In the genomic region with DNA sequence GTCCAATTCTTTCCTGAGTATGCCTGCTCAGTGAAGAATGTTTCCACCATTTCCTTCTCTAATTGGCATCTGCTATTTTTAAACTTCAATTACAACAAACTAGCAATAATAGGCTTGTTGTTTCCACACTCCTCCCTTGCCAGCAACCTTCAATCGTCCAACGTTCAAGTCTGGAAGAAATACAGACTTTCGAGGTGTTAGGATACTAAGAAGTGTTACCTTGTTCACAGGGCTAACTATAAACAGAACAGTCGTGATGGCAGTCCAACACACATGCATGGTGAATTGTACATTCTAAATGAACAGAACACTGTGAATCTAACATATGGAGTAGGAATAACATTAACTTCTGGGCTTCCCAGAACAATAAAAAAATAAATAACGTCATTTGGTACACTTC, we compare ENCODE assay signal across 19 mouse cellular contexts.
"Had no signal": no experiment of that assay in that cellular context is flagged by ENCODE, and none has a peak within 500 bp of the region (broad histone marks: within the 10 kb centered on the region; RNA-seq: fewer than 3 reads in every experiment).

No protein-coding gene starts in this region.

- H3K4me3 ChIP-seq: kidney, embryonic 15.5 days; limb, embryonic 13.5 days; liver, embryonic 12.5 days; liver, embryonic 15.5 days; lung, embryonic 15.5 days; megakaryocyte, embryonic 14.5 days; midbrain, embryonic 10.5 days; midbrain, embryonic 13.5 days; myocyte; neural tube, embryonic 13.5 days had no signal

- H3K9me3 ChIP-seq: kidney, embryonic 15.5 days; limb, embryonic 13.5 days; liver, embryonic 12.5 days; liver, embryonic 15.5 days; lung, embryonic 15.5 days; megakaryocyte, embryonic 14.5 days; midbrain, embryonic 10.5 days; midbrain, embryonic 13.5 days; neural tube, embryonic 13.5 days had no signal

- H3K27me3 ChIP-seq: kidney, embryonic 15.5 days; limb, embryonic 13.5 days; liver, embryonic 12.5 days; liver, embryonic 15.5 days; lung, embryonic 15.5 days; megakaryocyte, embryonic 14.5 days; midbrain, embryonic 13.5 days; neural tube, embryonic 13.5 days had no signal

- H3K4me1 ChIP-seq: liver, embryonic 15.5 days; lung, embryonic 15.5 days had no signal

- H3K36me3 ChIP-seq: liver, embryonic 12.5 days; liver, embryonic 15.5 days; lung, embryonic 15.5 days; midbrain, embryonic 13.5 days; neural tube, embryonic 13.5 days had no signal

- H3K27ac ChIP-seq: kidney, embryonic 15.5 days; limb, embryonic 13.5 days; liver, embryonic 12.5 days; liver, embryonic 15.5 days; lung, embryonic 15.5 days; midbrain, embryonic 10.5 days; neural tube, embryonic 13.5 days had no signal

- H3K9ac ChIP-seq: kidney, embryonic 15.5 days; limb, embryonic 13.5 days; liver, embryonic 12.5 days; liver, embryonic 15.5 days; lung, embryonic 15.5 days; midbrain, embryonic 13.5 days; neural tube, embryonic 13.5 days had no signal

- H3K4me2 ChIP-seq: kidney, embryonic 15.5 days; limb, embryonic 13.5 days; liver, embryonic 12.5 days; liver, embryonic 15.5 days; lung, embryonic 15.5 days; midbrain, embryonic 13.5 days; neural tube, embryonic 13.5 days had no signal

- DNase-seq: kidney, postnatal 10 days; kidney, postnatal 4 days; left cerebral cortex, postnatal 4 days; liver; lung, adult 18-20 months; lung, postnatal 10 days; lung, postnatal 36 days; thymus, adult 18-20 months; thymus, postnatal 36 days had no signal
